Mouse (Mus musculus): ENCODE data around the gene Parp3. TPM values are rescaled to one million over a fixed set of nuclear protein-coding genes. Genes with fewer than 3 reads are reported as not detected.
"Not testable (repeated sequence)": the region's sequence is repeated elsewhere in the genome, so short reads cannot be mapped to it uniquely, and the experiment has no call there.

The Parp3 gene
- total RNA-seq (2014; fragmentation: Nextera tagmentation) (10.9 and 15.1 TPM in 2 replicates), total RNA-seq (2017) (7.6 and 13.8 TPM in 2 replicates)

DNA sequence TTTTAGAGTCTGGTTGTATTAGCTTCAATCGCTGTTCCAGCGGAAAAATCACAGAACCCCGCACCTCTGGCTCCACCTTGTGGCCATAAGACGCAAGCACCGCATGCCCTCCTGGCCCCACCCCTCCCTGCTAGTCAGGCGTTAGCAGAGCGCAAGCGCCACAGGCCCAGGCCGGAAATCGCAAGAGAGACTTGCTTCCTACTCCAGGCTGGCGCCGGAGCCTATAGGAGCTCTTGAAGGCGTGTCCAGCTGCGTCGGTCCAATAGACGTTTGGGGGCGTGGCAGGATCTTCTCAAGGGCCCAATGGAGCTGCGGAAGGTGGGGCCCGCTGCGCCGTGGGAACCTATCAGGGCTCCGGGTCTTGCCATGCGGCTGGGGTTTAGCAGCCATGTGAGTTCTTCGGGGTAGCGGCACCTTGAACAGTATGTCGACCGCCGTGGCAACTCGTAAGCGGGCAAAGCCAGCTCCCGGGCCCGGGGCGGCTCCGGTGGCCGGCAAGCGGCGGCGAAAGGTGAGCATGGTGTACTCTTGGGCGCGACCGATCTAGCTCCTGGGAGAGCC, at the start of gene Parp3:
Gene Parp3 (minus strand): TSS at position 26 of the 561 bp plus-strand sequence.
- peak; percentile 86 for ATAC-seq (replicated peaks; ENCODE audit: poor library complexity, severe bottlenecking)

DNA sequence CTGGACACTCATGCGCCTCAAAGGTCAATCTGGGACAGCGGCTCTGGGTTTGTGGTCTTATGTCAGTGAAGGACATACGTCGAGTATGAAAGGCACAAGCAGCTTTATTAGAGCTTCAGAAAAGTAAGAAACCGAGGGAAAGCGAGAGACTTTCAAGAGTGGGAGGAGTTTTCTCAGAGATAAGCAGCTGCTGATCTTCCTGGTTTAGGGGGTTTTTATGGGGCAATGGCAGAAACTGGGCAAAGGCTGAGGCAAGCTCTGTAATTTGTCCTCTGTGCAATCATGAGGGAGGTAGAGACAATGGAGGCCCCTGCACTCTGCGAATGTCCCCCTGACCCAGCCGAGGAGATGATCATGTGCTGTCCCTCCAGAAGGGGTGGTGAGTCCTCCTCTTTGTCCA, 43.2 kb upstream of the Parp3 start:
- ATAC-seq (replicated peaks; ENCODE audit: poor library complexity, severe bottlenecking) = no peak

DNA sequence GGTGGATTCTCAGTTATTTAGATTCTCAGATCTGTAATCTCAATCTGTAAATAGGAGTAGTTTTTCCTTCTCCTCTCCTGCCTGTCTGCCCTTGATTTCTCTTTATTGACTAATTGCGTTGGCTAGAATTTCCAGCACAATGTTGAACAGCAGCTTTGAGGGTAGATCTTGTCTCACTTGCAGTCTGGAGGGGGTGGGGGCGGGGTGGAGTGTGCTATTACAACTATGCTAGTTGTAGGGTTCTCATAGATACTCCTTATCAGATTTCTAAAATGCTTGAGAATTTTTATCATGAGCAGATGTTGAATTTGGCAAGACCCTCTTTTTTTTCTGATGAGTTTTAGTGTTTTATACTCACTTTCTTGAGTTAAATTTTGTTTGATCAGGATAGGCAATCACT, 42.7 kb upstream of the Parp3 start:
- no peak for ATAC-seq (replicated peaks; ENCODE audit: poor library complexity, severe bottlenecking)

DNA sequence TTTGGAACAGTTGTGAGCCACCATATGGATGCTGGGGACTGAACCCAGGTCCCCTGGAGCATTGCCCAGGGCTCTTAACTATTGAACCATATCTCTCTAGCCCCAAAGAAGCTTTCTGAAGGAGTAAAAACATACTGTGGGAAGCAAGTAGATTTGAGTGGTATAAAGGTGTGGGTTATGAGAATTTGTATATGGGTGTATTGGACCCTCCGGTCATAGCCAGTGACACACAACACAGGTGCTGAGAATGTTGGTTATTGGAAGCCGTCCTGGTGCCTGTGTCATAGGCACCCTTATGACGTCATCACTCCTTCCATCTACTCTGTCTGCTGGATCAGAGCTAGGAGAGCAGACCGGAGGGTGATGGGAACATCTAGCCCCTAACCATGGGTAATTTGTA, 37.5 kb upstream of the Parp3 start, which contains the start of gene Iqcf5:
Gene Iqcf5 (plus strand): TSS at position 301 of the 400 bp plus-strand sequence.
- ATAC-seq (replicated peaks; ENCODE audit: poor library complexity, severe bottlenecking) = no peak

DNA sequence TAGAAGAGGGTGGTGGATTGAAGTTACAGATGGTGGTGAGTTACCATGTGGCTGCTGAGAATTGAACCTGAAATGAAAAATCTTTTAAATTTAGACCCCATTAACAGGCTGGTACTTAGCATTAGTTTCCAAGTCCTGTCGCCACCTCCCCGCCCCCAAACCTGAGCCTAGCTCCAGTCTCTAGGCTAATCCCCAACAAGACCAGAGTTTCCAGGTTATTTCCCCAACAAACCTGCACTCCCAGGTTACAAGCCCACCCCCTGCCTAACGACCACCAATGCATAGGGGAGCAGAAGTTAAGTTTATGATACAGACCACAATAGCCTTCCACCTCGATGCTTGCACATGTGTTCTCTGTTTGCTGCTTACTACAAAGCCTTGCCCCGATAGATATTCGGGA, 36.8 kb upstream of the Parp3 start:
- no peak for ATAC-seq (replicated peaks; ENCODE audit: poor library complexity, severe bottlenecking)

DNA sequence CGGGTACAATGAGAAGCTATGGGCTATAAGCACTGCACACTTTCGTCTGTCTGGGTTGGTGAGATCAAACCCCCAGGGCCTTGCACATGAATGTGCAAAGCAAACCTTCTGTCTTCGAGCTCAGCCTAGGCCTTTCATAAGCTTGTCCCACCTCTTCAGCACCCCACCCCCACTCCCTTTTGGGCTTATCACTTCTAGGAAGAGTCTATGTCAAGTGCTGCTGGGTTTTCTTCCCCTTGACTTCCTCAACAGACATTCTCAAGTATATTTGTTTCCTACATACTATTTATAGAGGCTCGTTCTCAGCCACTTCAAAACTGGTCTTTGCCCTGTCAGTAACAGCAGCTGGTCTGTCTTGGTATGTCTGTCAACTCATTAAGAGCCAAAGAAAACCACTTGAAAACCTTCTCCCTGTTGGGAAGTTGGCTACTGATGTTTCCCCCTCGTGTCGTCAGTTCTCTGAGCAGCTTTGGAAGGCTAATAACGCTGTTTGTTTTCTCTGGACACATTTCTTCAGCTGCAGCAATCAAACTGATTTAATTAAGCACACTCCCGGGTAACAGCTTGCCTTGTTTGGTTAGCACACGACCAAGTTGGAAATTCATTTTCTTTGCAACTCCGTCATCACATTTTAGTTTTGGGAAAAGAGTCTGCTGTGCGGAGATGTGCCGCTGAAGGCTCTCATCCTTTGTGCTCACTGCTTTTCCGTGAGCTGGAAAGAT, 36.1 kb upstream of the Parp3 start:
- ATAC-seq (replicated peaks; ENCODE audit: poor library complexity, severe bottlenecking) = no peak

DNA sequence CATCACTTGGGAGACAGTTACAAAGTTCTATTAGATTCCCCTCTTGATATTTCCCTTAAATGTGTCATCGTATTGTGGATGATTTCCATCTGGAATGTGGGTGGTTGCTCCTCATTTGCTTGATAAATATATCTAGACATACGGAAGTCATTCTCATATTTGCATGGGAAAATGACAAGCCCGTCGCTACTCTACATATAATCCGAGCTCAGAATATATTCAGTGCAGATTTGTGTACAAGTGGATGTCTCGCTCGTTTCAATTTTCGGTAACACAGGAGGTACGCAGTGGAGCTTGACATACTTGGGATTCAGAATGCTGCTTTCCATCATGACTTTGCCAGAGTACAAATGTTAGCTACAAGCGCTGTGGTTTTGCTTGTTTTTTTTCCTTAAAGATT, 32.6 kb upstream of the Parp3 start:
- ATAC-seq (replicated peaks; ENCODE audit: poor library complexity, severe bottlenecking) = no peak

DNA sequence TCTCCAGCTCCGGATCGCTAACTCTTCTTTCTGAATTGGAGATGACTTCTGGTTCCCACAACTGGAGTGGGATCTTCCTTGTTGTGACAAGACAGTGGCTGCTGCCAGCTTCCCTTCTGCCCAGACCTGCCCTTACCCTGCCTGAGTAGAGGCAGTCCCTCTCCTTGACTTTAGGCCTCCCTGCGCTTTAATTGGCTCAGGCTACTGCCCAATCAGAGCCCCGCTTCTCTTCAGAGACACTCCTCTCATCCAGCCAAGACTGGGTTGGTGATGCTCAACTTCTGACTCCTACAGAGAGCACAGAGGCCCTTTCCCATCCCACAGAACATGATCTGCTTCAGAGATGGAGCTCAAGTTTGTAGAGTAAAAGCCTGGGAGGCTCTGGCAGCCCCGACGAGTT, 27.5 kb upstream of the Parp3 start:
- ATAC-seq (replicated peaks; ENCODE audit: poor library complexity, severe bottlenecking) = no peak

DNA sequence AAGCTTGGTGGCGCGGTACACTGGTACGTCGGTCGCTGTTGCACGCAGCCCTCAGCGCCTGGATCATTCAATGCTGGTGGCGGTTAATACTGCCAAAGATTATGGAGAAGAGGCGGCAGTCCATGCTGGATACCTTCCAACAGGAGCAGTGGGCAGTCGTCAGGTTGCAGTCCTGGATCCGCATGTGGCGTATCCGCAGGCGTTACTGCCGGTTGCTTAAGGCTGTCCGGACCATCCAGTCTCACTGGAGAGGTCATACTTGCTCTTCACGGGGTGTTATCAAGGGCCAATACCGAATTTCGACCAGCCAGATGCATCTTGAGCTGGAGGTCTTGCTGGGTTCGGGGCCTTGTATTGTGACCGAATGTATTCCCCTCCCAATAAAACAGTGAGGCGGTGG, 25.1 kb upstream of the Parp3 start:
- ATAC-seq (replicated peaks; ENCODE audit: poor library complexity, severe bottlenecking) = no peak

DNA sequence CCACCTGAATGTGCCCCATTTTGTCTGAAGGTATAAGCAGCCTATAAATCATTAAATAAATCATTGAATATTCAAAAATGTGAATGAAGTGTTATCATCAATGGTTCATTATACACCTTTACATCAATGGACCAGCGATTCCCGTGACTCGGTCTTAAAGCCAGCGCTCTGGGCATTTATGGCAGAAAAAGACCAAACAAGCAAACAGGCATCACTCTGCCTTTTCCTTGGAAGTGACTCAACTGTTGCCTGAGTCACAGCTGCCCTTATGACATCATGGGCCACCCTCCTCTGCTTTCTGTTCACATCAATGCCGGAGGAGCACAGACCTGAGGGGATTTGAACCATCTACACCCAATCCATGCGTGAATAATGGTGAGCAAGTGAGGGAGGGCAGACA, 22.9 kb upstream of the Parp3 start, which contains the start of gene Iqcf1:
Gene Iqcf1 (plus strand): TSS at position 301 of the 400 bp plus-strand sequence.
- ATAC-seq (replicated peaks; ENCODE audit: poor library complexity, severe bottlenecking) = no peak

DNA sequence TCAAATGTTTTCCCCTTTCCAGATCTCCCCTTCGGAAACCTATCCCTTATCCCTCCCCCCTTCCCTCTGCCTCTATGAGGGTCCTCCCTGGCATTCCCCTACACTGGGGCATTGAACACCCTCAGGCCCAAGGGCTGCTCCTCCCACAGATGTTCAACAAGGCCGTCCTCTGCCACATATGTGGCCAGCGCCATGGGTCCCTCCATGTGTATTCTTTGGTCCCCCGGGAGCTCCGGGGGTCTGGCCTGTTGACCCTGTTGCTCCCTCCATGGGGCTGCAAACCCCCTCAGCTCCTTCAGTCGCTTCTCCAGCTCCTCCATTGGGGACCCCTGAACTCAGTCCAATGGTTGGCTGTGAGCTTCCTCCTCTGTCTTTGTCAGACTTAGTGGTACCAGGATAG, 10.9 kb upstream of the Parp3 start:
- ATAC-seq (replicated peaks; ENCODE audit: poor library complexity, severe bottlenecking) = not testable (repeated sequence)

DNA sequence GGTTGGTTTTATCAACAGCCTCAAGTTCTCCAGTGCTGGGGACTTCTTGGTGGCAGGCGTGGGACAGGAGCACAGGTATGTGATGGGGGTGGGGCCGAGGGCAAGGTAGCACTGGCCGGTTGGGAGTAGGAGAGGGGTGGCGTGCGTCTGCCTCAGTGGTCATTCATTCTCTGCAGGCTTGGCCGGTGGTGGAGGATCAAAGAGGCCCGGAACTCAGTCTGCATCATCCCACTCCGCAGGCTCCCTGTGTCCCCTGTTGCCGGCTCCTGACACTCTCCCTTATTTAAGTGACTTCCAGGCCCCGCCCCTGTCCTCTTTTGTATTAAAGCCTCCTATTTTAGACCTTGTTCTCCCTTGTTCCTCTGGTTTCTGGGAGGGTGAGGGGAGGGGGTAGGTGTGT, 8.3 kb upstream of the Parp3 start:
- ATAC-seq (replicated peaks; ENCODE audit: poor library complexity, severe bottlenecking) = no peak

DNA sequence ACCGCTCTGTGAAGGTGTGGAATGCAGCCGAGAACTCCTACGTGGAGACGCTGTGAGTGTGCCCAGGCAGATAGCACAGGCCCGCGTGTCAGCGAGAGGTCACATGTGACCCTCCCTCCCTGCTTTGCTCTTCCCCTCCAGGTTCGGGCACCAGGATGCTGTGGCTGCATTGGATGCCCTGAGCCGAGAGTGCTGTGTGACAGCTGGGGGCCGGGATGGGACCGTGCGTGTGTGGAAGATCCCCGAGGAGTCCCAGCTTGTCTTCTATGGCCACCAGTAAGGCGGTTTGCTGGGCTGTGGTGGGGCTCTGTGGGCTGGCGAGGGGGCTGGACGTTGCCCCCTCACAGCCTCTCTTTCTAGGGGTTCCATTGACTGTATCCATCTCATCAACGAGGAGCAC, 6.9 kb upstream of the Parp3 start:
- no peak for ATAC-seq (replicated peaks; ENCODE audit: poor library complexity, severe bottlenecking)

DNA sequence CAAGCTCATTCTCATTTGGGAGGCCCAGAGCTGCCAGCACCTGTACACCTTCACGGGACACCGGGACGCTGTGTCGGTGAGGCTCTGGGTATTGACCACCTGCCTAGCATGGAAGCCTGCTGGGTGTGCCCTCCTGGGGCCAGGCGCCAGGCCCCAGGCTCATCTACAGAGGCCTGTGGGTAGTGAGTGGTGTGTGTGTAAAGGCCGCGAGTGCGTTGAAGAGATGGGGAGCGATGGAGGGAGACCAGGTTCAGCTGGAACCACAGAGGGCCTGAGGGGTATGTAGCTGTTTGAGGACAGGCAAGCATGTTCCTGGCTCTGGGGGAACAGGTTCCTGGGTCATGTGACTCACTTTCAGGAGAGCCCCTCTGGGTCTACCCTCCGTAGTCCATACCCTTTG, 6.4 kb upstream of the Parp3 start:
- ATAC-seq (replicated peaks; ENCODE audit: poor library complexity, severe bottlenecking) = no peak

DNA sequence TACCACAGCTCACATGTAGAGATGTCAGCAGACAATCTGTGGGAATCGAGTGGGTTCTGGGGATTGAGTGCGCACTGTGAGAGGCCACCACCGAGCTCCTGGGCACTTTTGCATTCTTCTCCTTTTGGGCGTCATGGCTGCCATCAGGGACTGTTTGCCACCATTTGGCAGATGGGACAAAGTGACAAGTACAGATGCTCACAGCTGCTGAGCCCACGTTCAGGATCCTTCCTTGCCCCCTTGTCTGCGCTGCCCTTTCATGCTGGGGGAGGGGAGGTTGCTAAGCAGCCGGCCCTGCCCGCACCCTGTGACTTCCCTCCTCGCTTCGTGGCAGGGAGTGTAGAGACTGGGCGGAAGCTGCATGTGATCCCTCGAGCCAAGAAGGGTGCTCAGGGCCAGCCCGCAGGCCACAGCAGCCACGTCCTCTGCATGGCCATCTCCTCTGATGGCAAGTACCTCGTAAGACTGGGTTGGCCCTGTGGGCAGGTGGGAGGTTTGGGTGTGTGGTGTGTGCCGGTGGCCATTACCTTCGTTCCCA, 5.9 kb upstream of the Parp3 start:
- no peak for ATAC-seq (replicated peaks; ENCODE audit: poor library complexity, severe bottlenecking)

DNA sequence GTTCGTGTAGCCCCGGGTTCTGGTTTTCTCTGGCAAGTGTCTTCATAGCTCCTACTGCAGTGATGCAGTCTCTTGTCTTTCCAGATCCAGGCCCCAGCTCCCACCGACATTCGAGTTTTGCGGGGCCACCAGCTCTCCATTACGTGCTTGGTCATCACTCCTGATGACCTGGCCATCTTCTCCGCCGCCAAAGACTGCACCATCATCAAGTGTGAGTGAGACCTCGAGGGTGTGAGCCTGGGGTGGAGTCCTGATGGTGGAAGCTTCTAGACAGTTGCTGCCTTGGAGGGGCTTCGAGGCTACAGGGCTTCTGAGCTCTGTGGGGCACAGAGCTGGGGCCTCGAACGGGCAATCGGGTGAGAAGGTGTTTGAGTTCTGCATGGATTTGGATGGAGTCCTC, 4.9 kb upstream of the Parp3 start:
- ATAC-seq (replicated peaks; ENCODE audit: poor library complexity, severe bottlenecking) = no peak

DNA sequence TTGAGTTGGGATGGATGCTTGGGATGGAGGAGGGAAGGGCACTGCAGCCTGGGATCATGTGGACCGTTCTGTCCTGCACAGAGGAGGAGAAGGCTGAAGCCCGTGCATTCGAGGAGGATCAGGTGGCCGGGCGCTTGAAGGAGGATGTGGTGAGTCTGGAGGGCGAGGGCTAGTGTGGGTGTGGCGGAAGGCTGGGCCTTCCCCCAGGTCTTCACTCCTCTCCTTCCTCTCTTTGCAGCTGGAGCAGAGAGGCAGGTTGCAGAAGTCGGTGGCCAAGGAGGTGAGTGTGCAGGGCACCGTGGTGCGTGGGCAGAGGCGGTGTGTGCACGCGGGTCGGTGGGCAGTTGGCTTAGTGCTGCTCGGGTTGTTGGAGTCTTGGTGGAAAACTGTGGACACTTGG, 4.3 kb upstream of the Parp3 start:
- ATAC-seq (replicated peaks; ENCODE audit: poor library complexity, severe bottlenecking) = peak; percentile 6; the same call in 1 of the 2 replicates

DNA sequence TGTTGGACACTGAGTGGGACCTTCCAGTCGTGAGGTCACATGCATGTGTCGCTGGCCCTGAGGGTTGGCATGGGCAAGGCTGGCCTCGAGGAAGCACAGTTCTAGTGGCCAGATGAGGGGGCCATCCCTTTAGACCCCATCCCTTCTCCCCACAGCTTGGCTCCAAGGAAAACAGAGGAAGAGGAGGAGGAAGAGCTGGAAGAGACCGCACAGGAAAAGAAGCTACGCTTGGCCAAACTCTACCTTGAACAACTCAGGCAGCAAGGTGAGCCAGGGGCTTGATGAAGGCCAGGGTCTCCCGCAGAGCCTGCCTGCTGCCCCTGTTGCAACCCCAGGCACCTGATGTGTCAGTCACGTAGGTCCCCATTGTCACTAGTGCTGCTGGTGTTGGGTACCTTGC, 3.8 kb upstream of the Parp3 start:
- ATAC-seq (replicated peaks; ENCODE audit: poor library complexity, severe bottlenecking) = no peak

DNA sequence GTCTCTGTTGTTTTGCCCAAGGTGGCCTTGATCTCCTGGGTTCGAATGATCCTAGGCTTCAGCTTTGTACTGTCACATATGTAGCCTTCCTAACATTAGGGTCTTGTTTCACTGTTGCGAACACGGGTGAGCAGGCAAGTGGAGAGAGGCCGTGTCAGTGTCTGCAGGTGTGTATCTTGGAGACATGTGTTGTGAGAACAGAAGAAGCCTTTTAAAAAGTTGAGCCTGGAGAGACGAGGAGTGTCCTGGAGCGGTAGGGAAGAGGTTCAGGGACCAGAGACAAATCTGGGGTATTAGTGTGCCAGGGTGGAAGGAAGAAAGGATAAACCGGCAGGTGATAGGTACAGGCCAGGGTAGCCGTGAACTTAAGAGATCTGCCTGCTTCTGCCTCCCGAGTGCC, 1.4 kb upstream of the Parp3 start:
- no peak for ATAC-seq (replicated peaks; ENCODE audit: poor library complexity, severe bottlenecking)

DNA sequence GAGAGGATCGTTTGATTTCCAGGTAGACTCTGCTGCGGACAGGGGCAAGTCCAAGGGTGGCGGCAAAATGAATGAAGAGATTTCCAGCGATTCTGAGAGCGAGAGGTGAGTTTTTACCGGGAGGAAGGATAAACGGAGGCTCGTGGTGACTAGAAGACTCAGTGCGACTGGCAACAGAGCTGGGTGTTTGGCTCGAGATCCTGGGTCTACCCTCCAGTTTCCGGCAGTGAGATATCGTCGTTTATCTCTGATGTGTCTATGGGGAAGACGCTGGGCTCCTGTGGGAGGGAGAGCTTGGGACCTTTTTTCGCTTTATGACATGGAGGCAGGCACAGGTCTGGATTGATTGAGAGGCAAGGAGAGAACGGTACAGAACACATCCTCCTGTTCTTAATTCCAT, 900 bp upstream of the Parp3 start:
- no peak for ATAC-seq (replicated peaks; ENCODE audit: poor library complexity, severe bottlenecking)

DNA sequence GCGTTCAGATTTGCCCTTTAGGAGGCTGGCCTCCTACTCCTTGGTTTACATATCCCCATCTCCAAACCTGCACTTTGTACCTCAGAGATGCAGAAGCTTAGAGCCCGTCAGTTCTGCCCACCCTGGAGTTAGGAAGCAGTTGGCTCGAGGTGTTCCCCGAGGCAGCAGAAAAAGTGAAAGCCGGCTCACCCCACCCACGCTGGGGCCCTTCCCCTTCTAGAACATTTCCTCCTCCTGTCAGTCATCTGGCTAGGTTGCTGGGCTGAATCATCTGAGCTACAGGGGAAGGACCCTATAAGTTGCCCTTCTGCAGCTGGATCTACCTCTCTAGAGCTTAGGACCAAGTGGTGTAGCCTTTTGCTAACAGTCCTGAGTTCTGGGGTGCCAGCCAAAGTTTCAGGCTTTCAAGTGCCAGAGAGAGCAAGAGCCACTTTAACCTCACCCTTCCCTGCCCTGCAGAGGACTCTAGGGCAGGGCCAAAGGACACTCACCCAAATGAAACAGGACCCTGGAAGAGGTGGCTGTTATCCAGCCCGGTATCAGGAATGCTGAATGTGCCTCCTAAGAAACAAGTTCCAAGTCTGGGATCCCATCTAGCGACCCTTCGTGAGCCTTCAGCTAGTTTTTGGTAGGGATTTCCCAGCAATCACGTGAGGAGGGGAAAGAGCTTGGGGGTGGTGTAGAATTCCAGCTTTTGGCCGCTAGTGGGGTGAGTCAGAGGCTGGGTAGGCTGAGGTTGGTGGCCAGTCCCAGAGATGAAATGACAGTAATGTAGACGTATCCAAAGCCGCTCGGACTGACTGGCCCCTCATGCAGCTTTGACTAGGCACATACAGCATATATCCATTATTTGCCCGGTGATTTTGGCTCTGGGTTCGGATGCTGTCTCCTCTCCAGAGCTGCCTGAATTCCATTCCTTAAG, 486 bp downstream of the Parp3 start:
- ATAC-seq (replicated peaks; ENCODE audit: poor library complexity, severe bottlenecking) = peak; percentile 38
